Mouse (Mus musculus): ENCODE measurements around the gene Zfp128. TPM values are rescaled to one million over a fixed set of nuclear protein-coding genes. Genes with fewer than 3 reads are reported as not detected.

Zfp128 gene
- 0.16 TPM in 1 of 2 replicates, not detected in the other for polyA plus RNA-seq (2012; rRNA removed; ENCODE audit: low replicate concordance)

GRCm38 (mm10) chr7:12880911-12881660 lies at the start of gene Zfp128:
Gene Zfp128 (plus strand): TSS chr7:12881177.

GRCm38 (mm10) chr7:12834162-12835120 lies 46.5 kb upstream of the Zfp128 start, which contains the start of gene Zfp110:
Gene Zfp110 (plus strand): TSS chr7:12834761.

GRCm38 (mm10) chr7:12897655-12898410 lies 16.9 kb downstream of the Zfp128 start, which contains the start of gene Zscan22:
Gene Zscan22 (plus strand): TSS chr7:12897815.

GRCm38 (mm10) chr7:12921705-12922465 lies 40.9 kb downstream of the Zfp128 start, which contains the start of gene Rps5:
Gene Rps5 (plus strand): TSS chr7:12922290.

GRCm38 (mm10) chr7:12927191-12927680 lies 46.3 kb downstream of the Zfp128 start, which contains the start of gene Rnf225:
Gene Rnf225 (plus strand): TSS chr7:12927416.

Other genes with a start within 250 kb of the Zfp128 start
- not detected in 2 replicates for gene Vmn2r54, start 240.9 kb upstream of the Zfp128 start, polyA plus RNA-seq (2012; rRNA removed; ENCODE audit: low replicate concordance)
- gene Vmn2r55, start 196.2 kb upstream of the Zfp128 start, polyA plus RNA-seq (2012; rRNA removed; ENCODE audit: low replicate concordance): not detected in 2 replicates
- not detected in 2 replicates for gene Vmn2r56, start 146.2 kb upstream of the Zfp128 start, polyA plus RNA-seq (2012; rRNA removed; ENCODE audit: low replicate concordance)
- 0.25 and 0.32 TPM in 2 replicates for gene Zscan18, start 77.5 kb upstream of the Zfp128 start, polyA plus RNA-seq (2012; rRNA removed; ENCODE audit: low replicate concordance)
- gene Zfp329, start 62.3 kb upstream of the Zfp128 start, polyA plus RNA-seq (2012; rRNA removed; ENCODE audit: low replicate concordance): 0.04 and 0.11 TPM in 2 replicates
- gene Zfp110, start 46.4 kb upstream of the Zfp128 start, polyA plus RNA-seq (2012; rRNA removed; ENCODE audit: low replicate concordance): 4.8 and 5.0 TPM in 2 replicates
- gene Zscan22, start 16.6 kb downstream of the Zfp128 start, polyA plus RNA-seq (2012; rRNA removed; ENCODE audit: low replicate concordance): 3.3 and 4.4 TPM in 2 replicates
- 923 and 1,500 TPM in 2 replicates for gene Rps5, start 41.1 kb downstream of the Zfp128 start, polyA plus RNA-seq (2012; rRNA removed; ENCODE audit: low replicate concordance)
- 0.14 and 0.33 TPM in 2 replicates for gene Rnf225, start 46.2 kb downstream of the Zfp128 start, polyA plus RNA-seq (2012; rRNA removed; ENCODE audit: low replicate concordance)
- gene Zfp324, start 84.7 kb downstream of the Zfp128 start, polyA plus RNA-seq (2012; rRNA removed; ENCODE audit: low replicate concordance): 2.2 and 3.4 TPM in 2 replicates
- gene Zfp446, start 96.7 kb downstream of the Zfp128 start, polyA plus RNA-seq (2012; rRNA removed; ENCODE audit: low replicate concordance): 1.6 and 2.4 TPM in 2 replicates
- 0.53 and 1.1 TPM in 2 replicates for gene Slc27a5, start 117.0 kb downstream of the Zfp128 start, polyA plus RNA-seq (2012; rRNA removed; ENCODE audit: low replicate concordance)
- gene Trim28, start 117.9 kb downstream of the Zfp128 start, polyA plus RNA-seq (2012; rRNA removed; ENCODE audit: low replicate concordance): 163 and 224 TPM in 2 replicates
- 40.6 and 44.7 TPM in 2 replicates for gene Zbtb45, start 128.9 kb downstream of the Zfp128 start, polyA plus RNA-seq (2012; rRNA removed; ENCODE audit: low replicate concordance)
- 34.9 and 69.3 TPM in 2 replicates for gene Chmp2a, start 153.6 kb downstream of the Zfp128 start, polyA plus RNA-seq (2012; rRNA removed; ENCODE audit: low replicate concordance)
- gene Ube2m, start 157.1 kb downstream of the Zfp128 start, polyA plus RNA-seq (2012; rRNA removed; ENCODE audit: low replicate concordance): 110 and 111 TPM in 2 replicates
- 1.1 and 1.6 TPM in 2 replicates for gene Mzf1, start 173.6 kb downstream of the Zfp128 start, polyA plus RNA-seq (2012; rRNA removed; ENCODE audit: low replicate concordance)
- gene Vmn1r85, start 214.0 kb downstream of the Zfp128 start, polyA plus RNA-seq (2012; rRNA removed; ENCODE audit: low replicate concordance): not detected in 2 replicates
- gene Vmn1r86, start 238.7 kb downstream of the Zfp128 start, polyA plus RNA-seq (2012; rRNA removed; ENCODE audit: low replicate concordance): not detected in 2 replicates

Measured in duodenum, adult 2 months (tissue).